Mouse (Mus musculus) spleen, adult 2 months (tissue): ENCODE measurements around the gene Fam174a. TPM values are rescaled to one million over a fixed set of nuclear protein-coding genes. Genes with fewer than 3 reads are reported as not detected.

Experiments
- DNase-seq, 2 experiments: peaks; one replicate each; pipeline versions ENCODE4 v3.0.0 to v3.0.0-alpha.2; 2012 to 2021; ENCODE audit warnings: low spot score in 2 of 2, low read depth in 1 of 2
- H3K27ac ChIP-seq: fragments of 200-500 bp; 2 replicates; pipeline ENCODE4 v1.5.1; 2012; ENCODE audit warnings: low read length, inconsistent platforms; ENCODE audit not compliant: insufficient read depth
- H3K27me3 ChIP-seq: fragments of 200-500 bp; 2 replicates; pipeline ENCODE4 v1.6.1; 2012; ENCODE audit warnings: mild to moderate bottlenecking, moderate library complexity, low read length, inconsistent platforms; ENCODE audit not compliant: control insufficient read depth, insufficient read depth
- H3K36me3 ChIP-seq: fragments of 200-500 bp; 2 replicates; pipeline ENCODE4 v1.6.1; 2012; ENCODE audit warnings: mild to moderate bottlenecking, low read length, inconsistent platforms; ENCODE audit not compliant: control insufficient read depth, insufficient read depth
- H3K4me1 ChIP-seq: fragments of 200-500 bp; 2 replicates; pipeline ENCODE4 v1.6.1; 2011; ENCODE audit warnings: inconsistent platforms; ENCODE audit not compliant: control insufficient read depth, insufficient read depth, insufficient read length
- H3K4me3 ChIP-seq: fragments of 200-500 bp; 2 replicates; pipeline ENCODE4 v1.5.1; 2011; ENCODE audit warnings: mild to moderate bottlenecking, inconsistent platforms; ENCODE audit not compliant: insufficient read depth, insufficient read length; ENCODE audit errors: extremely low read depth
- CTCF ChIP-seq: fragments of 200-500 bp; IDR thresholded peaks from 2 replicates; pipeline ENCODE4 v1.5.1; 2011; ENCODE audit warnings: mild to moderate bottlenecking, inconsistent platforms; ENCODE audit not compliant: insufficient read depth, insufficient read length, insufficient replicate concordance; ENCODE audit errors: extremely low read depth
- POLR2A ChIP-seq: fragments of 200-500 bp; IDR thresholded peaks from 2 replicates; pipeline ENCODE4 v1.6.1; 2011; ENCODE audit warnings: low read depth, low read length, inconsistent platforms
- WGBS: fragments of 180-500 bp; shearing (Covaris S2); methylation state at CpG from one replicate; pipeline ENCODE4 v1.1.7; 2018; 5-methylcytosine and 5-hydroxymethylcytosine counted together
- polyA plus RNA-seq: library from polyadenylated mRNA; depleted of rRNA; stranded (reverse); fragments of >200 nt; gene quantifications from 2 replicates; pipeline ENCODE4 v1.2.3, GENCODE M21; 2012

The Fam174a gene
- polyA plus RNA-seq, 1 experiment, result 18.6 TPM

DNA sequence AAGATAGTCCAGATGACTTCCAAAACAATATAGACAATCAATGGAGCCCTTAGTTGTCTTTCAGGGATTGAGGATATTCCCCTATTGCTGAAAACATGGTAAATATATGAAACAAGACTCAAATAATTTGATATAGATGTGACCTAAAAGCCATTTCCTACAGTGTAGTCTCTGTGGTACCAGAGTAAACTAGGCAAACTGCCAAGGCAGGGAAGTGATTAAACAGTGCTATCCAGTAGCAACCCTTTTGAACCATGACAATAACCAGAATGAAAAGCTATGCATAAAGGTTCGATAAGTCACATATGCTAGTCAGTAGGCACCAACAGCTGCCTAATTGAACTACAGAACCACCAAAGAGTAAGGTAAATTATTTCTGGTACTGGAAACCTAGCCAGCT is 40.7 kb downstream of the Fam174a start:
- no peak for TF ChIP-seq CTCF
- no peak for TF ChIP-seq POLR2A

DNA sequence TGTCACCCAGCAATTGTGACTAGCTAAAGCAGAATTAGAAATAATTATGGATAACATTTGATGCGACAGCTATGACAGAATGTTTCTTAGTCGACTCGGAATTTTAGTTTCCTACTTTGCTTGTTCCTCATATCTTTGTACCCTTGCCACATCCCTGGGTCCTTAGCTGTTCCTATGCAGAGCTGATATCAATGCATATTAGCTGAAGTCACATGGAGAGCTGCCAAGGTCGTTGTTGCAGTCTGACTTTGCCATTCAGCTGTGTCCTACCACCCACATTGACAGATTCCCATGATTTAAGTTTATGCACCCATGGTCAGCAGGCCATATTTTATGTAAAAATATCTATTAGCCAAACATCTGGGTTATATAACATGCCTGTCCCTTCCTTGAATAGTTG is 43.5 kb downstream of the Fam174a start:
- Histone ChIP-seq H3K4me3 (no peak overlapping the region), H3K27me3 (no peaks in the 10 kb centered on the region), H3K36me3 (no peaks in the 10 kb centered on the region), H3K4me1 (no peaks in the 10 kb centered on the region), H3K27ac (no peak overlapping the region)
- TF ChIP-seq CTCF (no peak), POLR2A (no peak)
- no peak for DNase-seq
- 76% methylated on average over 4 of the region's 4 CpGs for WGBS

More for the DNA sequence above, 40.7 kb downstream of the Fam174a start:
- 82% methylated on average over 1 of the region's 1 CpGs for WGBS
- H3K4me3 ChIP-seq, result no peak overlapping the region
- DNase-seq, result no peak
- no peaks in the 10 kb centered on the region for H3K4me1 ChIP-seq
- no peaks in the 10 kb centered on the region for H3K27me3 ChIP-seq
- no peaks in the 10 kb centered on the region for H3K36me3 ChIP-seq
- no peak overlapping the region for H3K27ac ChIP-seq

DNA sequence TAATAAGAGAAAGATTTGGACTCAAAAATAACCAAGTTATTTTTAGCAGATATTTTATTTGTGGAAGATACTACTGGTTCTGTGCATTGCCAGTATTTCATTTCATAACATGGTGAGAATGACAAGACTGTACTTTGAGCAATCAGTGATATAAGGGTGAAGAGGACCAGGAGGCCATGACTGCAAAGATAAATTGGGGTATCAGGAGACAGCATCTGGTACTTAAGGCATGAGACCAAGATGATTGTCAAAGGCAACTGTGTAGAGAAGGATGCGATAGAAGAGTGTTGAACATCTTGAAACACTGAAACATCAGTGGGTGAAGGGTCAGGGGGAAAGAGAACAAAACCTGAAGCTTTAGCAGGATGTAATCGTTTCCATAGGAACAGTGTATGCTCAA is 50.3 kb downstream of the Fam174a start:
- no peaks in the 10 kb centered on the region for H3K36me3 ChIP-seq
- no peaks in the 10 kb centered on the region for H3K27me3 ChIP-seq
- no peak for DNase-seq
- H3K4me3 ChIP-seq, result no peak overlapping the region
- no peak overlapping the region for H3K27ac ChIP-seq
- 0 out of 2 replicates have a peak, but pooled peaks cover 3% of the 10 kb centered on the region for H3K4me1 ChIP-seq
- TF ChIP-seq CTCF (no peak), POLR2A (no peak)
- 98% methylated on average over 2 of the region's 2 CpGs for WGBS

DNA sequence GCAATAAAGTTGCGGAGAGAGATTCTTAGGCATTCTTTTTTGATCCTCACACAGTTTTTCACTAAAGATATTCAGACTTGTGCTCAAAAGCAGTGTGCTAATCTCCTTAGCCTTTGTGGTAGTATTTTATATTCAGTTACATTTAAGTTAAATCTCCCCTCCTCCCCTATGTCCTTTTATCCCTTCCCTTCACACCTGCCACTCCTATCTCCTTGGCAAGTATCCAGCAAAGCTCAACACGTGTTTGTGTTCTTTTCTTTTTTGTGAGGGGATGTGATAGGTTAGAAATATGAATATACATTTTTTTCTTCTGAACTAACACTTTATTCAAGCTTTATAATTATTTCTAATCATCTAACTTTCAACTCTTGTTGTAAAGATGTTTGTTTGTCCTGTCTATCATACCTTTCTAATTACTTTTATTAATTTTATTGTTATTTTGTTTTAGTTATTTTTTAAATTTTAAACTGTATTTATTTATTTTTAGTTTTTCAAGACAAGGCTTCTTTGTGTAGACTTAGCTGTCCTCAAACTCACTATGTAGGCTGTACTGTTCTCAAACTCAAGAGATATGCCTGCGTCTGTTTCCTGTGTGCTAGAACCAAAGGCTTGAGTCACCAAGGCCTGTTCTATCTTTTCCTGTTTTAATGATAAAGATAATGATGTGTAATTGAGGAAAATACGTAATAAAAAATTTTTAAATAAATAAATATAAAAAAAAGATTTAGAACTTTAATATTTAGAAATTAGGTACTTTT is 53.4 kb downstream of the Fam174a start:
- no peaks in the 10 kb centered on the region for H3K36me3 ChIP-seq
- 0 out of 2 replicates have a peak, but pooled peaks cover 3% of the 10 kb centered on the region for H3K4me1 ChIP-seq
- no peak overlapping the region for H3K27ac ChIP-seq
- H3K4me3 ChIP-seq, result no peak overlapping the region
- no peak for DNase-seq
- H3K27me3 ChIP-seq, result no peaks in the 10 kb centered on the region
- WGBS, result 70% methylated on average over 4 of the region's 4 CpGs
- no peak for TF ChIP-seq CTCF
- no peak for TF ChIP-seq POLR2A

DNA sequence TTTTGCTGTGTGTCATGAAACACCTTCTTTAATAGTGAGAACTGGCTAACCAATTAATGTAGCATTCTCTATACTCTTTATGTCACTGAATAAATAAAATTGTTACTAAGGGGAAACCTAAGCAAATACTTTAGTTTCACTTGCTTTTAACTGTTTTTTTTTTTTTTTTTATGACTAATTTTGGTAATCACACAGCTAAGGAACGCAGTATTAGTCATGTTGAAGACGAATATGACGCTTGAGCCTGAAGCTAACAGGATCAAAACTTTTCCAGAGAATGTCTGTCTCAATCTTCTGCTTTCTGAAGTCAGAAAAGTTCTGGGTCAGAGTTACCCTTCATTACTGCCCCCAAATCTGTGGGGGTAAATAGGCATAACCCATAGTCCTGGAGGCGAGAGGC is 54.3 kb downstream of the Fam174a start:
- H3K27ac ChIP-seq, result no peak overlapping the region
- 86% methylated on average over 4 of the region's 4 CpGs for WGBS
- DNase-seq, result no peak
- H3K4me1 ChIP-seq, result 0 out of 2 replicates have a peak, but pooled peaks cover 3% of the 10 kb centered on the region
- TF ChIP-seq POLR2A (no peak), CTCF (no peak)
- no peaks in the 10 kb centered on the region for H3K27me3 ChIP-seq
- H3K4me3 ChIP-seq, result no peak overlapping the region
- no peaks in the 10 kb centered on the region for H3K36me3 ChIP-seq

DNA sequence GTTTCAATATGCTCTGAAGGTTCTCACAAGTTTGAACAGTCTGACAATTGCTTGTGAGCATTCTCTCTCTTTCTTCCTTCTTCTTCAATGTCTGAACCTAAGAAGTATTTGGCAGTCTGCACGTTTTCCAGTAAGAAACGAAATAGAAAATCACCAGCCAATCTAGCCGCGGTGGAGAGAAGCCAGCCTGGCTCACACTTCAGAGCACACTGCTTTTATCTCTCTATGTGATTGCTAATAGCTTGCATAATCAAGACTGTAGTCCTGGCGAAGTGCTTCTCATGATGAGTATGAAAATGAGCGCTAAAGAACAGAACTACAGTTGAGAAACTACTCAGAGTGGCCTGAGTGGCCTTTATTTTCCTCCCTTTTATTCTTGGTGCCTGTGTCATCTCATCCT is 62.0 kb downstream of the Fam174a start:
- WGBS, result 87% methylated on average over 6 of the region's 6 CpGs
- no peak for TF ChIP-seq CTCF
- no peak for TF ChIP-seq POLR2A
- no peaks in the 10 kb centered on the region for H3K27me3 ChIP-seq
- no peaks in the 10 kb centered on the region for H3K36me3 ChIP-seq
- H3K4me1 ChIP-seq, result no peaks in the 10 kb centered on the region
- no peak overlapping the region for H3K4me3 ChIP-seq
- no peak overlapping the region for H3K27ac ChIP-seq
- no peak for DNase-seq

DNA sequence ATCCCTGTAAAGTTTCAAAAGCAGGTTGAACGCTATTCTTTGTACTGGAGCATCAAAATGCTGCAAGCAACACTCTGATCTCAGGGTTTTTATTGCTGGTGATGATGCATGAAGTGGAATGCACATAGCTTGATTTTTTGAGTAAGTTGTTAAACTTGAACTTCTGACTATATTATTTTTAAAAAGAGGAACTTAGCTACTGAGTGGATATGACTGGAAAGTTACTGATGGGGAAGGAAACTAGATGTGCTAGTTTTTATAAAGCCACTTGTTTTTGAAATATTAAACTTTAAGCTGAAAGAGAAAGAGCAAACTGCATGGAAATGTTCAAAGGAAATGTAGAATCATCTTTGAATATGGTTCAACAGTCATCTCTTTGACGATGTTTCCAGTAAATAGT is 67.6 kb downstream of the Fam174a start:
- peak in 1 of 2 experiments; percentile 11 for DNase-seq
- TF ChIP-seq CTCF (no peak), POLR2A (no peak)
- WGBS, result 19% methylated on average over 2 of the region's 2 CpGs
- no peaks in the 10 kb centered on the region for H3K36me3 ChIP-seq
- H3K4me3 ChIP-seq, result no peak overlapping the region
- H3K27me3 ChIP-seq, result no peaks in the 10 kb centered on the region
- peaks cover 6% of the 10 kb centered on the region; the same call in 1 of the 2 replicates for H3K4me1 ChIP-seq
- H3K27ac ChIP-seq, result no peak overlapping the region; the same call in 1 of the 2 replicates
